Mouse (Mus musculus): ENCODE results near the gene Ang.
A peak's percentile ranks its signal among the peaks of the same experiment; 100 is the strongest.

Ang gene

GRCm38 (mm10) chr14:51088970-51089673, 1.8 kb upstream of the Ang start:
- DNase-seq (ENCODE audit: low spot score in 2 of 2) = peak; percentile 91 to 97

GRCm38 (mm10) chr14:51089674-51090076, 1.3 kb upstream of the Ang start:
- no peak for DNase-seq (ENCODE audit: low spot score in 2 of 2)

DNA sequence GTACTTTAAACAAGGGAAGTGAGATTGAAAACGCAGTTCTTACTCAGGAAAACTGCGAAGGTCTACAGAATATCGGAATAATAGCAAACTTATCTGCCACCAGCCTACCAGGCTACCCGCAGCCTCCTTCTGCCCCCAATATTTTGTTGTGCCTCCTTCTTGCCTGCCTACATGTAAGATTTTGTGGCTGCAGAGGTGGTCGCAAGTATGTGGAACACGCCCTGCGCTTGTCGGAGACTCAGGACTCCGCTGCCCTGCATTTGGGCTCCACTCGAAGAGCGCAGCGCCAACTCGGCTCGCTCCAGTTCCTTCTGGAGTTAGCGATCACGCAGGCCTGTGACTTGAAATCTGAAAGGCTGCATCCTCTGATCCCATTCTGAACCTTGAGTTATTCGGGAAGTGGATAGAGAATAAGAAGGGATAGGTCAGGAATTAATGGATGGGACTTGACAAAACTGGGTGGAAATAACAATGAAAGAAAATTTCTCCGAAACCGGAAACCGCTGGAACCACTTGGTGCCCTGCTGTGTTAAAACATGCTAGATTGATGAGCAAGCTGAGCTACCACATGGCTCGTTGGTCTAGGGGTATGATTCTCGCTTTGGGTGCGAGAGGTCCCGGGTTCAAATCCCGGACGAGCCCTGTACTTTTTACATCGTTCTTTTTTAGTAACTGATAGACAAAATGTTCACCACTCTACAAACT, 721 bp upstream of the Ang start:
- peak; percentile 40 to 81 for DNase-seq (ENCODE audit: low spot score in 2 of 2)

DNA sequence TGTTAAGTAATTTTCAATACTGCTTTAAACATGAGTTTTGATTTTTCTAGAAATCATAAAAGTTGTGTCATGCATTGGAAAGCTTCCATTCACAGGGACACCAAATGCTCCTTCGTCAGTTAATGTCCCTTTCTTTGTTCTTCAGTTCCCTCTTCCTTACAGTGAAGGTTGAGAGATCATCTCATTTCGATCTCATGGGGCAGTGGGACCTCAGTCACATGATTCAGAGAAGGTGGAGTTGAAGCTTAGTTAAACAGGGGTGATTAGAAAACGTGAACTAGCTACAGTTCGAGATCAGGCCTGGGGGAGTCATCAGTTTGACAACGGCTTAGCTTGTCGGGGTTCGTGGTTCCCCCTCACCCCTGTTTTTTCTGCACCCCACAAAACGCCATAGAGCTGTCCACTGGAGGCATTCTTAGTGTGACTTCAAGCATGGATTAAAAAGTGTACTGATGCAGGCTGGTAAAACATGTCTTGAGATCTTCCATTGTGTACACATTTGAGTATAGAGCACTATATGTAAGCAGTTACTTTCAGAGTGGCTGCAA, 1.2 kb downstream of the Ang start:
- DNase-seq (ENCODE audit: low spot score in 2 of 2) = no peak

DNA sequence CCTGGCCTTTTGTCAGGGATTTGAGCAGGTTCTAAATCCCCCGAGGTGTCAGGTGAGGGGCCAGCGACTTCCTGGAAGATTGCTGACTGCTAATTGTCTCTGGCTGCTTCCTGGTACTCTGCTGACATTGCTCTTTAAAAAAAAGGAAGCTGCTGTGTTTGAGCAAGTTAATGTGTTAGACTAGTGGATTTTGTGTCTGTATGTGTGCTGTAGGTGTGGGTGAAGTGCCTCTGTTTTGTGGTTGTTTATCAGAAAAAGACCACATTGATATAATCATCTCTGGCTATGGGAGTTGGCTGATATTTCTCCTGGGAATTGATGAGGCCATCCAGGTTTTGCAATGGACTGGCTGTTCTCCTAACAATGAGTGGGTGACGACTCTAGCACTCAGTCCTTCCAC, 2.5 kb downstream of the Ang start:
- no peak for DNase-seq (ENCODE audit: low spot score in 2 of 2)

- no peak for DNase-seq (ENCODE audit: low spot score in 2 of 2)
Observed at GRCm38 (mm10) chr14:51094096-51094875, 3.3 kb downstream of the Ang start.

DNA sequence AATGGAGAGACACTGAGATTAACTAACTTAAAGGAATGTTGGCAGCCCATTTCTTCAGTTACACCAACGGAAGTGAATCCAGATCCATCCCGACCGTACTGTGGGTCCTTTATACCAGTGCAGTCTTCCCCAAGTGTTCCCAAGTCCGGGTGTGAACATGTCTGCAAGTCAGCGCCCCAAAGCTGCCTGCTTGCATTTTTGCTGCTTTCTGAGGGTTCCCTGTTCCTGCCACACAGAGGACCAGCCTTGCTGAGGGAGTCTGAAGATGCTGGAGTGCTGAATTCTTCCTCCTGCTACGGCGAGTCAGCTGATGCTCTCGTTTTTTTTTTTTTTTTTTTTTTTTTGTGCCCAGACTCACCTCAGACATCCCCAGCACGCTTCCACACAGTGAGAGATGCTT, 4.0 kb downstream of the Ang start:
- DNase-seq (ENCODE audit: low spot score in 2 of 2) = no peak

- DNase-seq (ENCODE audit: low spot score in 2 of 2) = no peak
Observed at GRCm38 (mm10) chr14:51095736-51096524, 5.0 kb downstream of the Ang start.

- peak; percentile 42 to 84 for DNase-seq (ENCODE audit: low spot score in 2 of 2)
Observed at GRCm38 (mm10) chr14:51098300-51098699, 7.3 kb downstream of the Ang start.

GRCm38 (mm10) chr14:51098921-51099320, 8.0 kb downstream of the Ang start:
- DNase-seq (ENCODE audit: low spot score in 2 of 2) = no peak

- DNase-seq (ENCODE audit: low spot score in 2 of 2) = no peak
Observed at GRCm38 (mm10) chr14:51101284-51101683, 10.3 kb downstream of the Ang start.

- DNase-seq (ENCODE audit: low spot score in 2 of 2) = peak; percentile 67 to 78
Observed at GRCm38 (mm10) chr14:51103217-51103616, 12.3 kb downstream of the Ang start.

- DNase-seq (ENCODE audit: low spot score in 2 of 2) = no peak
Observed at GRCm38 (mm10) chr14:51104366-51104765, 13.4 kb downstream of the Ang start.

- no peak for DNase-seq (ENCODE audit: low spot score in 2 of 2)
Observed at GRCm38 (mm10) chr14:51106449-51106967, 15.6 kb downstream of the Ang start.

GRCm38 (mm10) chr14:51111966-51112365, 21.0 kb downstream of the Ang start:
- DNase-seq (ENCODE audit: low spot score in 2 of 2) = no peak

DNA sequence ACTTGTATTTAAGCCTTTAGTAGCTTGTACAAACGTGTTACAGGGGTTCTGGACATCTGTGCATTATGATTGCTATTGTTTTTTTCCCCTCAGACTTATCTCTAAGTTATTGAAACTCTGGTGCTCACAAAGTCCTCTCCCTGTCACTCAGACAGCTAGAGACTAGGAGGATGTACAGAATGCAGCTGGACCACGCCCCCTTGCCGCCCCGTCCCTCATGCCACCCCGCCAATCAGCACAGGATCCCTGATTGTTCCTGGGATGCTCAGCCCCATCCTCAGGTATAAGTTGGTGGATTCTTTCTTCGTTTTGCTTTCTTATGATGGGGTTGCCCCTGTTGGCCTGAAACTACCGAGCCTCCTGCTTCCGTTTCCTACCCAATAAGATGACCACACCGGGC, 22.5 kb downstream of the Ang start:
- no peak for DNase-seq (ENCODE audit: low spot score in 2 of 2)

GRCm38 (mm10) chr14:51113916-51114560, 23.1 kb downstream of the Ang start, which contains the start of gene Eddm3b:
TSS of gene Eddm3b (plus strand) at chr14:51114426.
- no peak for DNase-seq (ENCODE audit: low spot score in 2 of 2)

DNA sequence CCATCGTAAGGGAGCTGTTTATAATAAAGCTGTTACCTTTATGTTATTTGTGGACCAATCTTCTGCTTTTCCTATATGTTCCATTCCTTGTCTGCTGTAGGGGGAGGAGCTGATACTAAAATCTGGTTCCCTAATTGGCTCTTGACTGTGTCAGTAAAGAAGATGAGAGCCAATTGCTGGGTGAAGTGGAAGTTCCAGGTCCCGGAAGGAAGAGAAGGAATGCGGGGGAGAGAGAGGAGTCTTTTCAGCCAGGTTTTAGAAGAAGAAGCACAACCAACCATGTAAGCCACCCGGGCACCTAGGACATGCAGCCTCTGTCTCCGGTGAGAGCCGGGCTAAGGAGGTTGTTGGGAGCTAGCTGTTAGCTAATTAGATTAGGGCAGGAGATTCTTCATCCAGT, 34.7 kb downstream of the Ang start:
- no peak for DNase-seq (ENCODE audit: low spot score in 2 of 2)

DNA sequence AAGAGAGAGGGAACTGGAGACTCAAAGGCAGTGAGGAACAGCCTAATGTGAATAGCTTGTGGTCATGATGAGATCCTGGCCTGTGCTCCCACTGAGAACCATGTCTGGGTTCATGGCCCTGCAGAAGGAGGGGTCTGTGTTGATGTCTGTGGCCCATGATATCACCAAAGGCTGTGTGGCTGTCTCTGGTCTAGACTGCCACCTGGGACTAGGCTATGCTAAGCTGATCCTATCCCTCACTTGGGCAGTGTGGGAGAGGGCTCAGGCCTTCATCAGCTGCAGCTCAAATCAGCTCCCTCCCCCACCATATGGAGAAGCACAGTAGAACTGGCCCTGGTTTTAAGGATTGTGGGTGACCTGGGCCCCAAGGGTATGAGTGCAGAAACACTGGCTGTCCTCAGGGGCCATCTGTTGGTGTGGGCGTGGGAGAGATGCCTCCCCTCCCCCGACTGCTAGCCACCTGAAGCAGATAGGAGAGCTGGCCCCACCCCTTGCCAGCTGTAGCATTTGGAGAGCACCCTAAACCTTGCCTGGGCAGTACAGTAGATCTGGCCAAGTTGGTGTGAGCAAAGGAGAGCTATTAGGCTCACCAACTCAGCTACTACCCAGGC, 36.8 kb downstream of the Ang start:
- no peak for DNase-seq (ENCODE audit: low spot score in 2 of 2)
